Mouse (Mus musculus) heart, postnatal 14 days (tissue): ENCODE data around the gene H2-T24. TPM values are rescaled to one million over a fixed set of nuclear protein-coding genes. Genes with fewer than 3 reads are reported as not detected.
"Not testable (repeated sequence)": the region's sequence is repeated elsewhere in the genome, so short reads cannot be mapped to it uniquely, and the experiment has no call there.

Experiments
- DNase-seq, 2 experiments: peaks; one replicate each; pipeline ENCODE4 v3.0.0; 2021 to 2022
- intact Hi-C: fragments of 180-260 bp; cut with DNase I; formaldehyde crosslinking; loops from one replicate; pipeline ENCODE4 v1.15.1; 2025
- long read RNA-seq, 2 experiments: library from polyadenylated mRNA; stranded (forward); transcript quantifications; one replicate each; pipeline ENCODE4 v2.0.0; 2021
- total RNA-seq, 2 experiments: library from RNA; stranded (reverse); gene quantifications; 2 replicates each; pipeline ENCODE4 v1.2.3; 2021

The H2-T24 gene
- 1 to 10 TPM; 4.7 to 6.0 TPM for total RNA-seq
- long read RNA-seq, experiment 1, partial matches to known transcripts = 0 of 2 reads
- long read RNA-seq, experiment 1, other reads (novel, unspliced or antisense) = 1 of 2 reads
- long read RNA-seq, experiment 2, partial matches to known transcripts = 0 of 5 reads
- long read RNA-seq, experiment 2, other reads (novel, unspliced or antisense) = 5 of 5 reads

DNA sequence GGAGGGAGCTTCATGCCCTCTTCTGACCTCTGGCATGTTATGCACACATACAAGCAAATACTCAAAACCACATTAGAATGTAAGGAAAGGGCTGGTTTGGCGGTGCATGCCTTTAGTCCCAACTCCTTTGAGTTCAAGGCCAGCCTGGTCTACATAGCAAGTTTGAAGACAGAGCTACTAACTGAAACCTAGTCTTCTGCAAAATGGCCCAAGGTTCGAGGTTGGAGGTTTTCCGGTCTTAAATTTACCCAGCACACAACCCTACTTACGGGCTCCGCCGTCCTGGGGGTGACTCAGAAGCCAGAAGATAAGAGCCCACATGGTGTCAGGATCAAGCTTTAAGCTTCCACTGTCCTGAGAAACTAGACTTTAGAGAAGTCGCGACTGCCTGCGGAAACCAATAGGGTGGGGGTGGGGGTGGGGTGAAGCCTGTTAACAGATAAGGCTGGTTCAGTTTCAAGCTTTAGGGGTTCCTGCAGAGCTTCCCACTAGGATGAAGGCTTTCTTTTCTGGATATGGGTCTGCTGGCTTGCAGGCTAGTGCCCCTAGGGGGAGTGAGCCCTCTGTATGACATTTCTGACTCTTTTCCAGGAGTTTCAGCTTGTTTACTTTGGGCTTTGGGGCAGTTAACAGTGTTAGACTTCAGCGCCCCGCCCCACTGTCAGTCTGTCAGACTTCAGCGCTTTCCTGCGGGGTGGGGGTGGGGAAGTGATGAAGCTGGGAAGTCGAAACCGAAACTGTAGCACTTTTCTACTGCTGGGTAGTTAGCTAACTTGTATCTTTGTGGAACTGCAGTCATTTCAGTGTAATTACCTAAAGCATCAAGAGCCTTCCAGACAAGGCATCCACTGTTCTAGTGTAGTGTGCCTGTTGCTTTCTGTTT is at the start of gene H2-T24:
TSS of gene H2-T24 (minus strand) at position 370 of the 883 bp plus-strand sequence.
- intact Hi-C loops = no loop called here

DNA sequence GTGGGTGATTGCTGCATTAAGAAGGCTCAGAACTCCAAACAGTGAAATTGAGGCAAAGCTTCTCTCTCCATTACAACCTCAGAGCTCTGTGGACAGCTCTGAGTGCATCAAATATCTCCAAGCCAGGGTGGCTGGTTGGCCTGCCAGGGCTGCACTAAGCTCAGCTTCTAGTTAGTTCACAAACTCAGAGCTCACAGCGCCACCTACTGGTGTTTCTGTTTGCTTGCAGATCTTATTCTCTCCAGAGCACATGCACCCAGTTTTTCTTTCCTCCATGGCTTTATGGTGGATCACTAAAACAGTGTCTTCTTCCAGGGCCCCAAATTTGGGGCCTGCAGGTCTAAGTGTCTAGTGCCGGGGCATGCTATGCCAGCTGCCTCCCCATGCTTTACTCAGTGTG is 40.5 kb upstream of the H2-T24 start:
- intact Hi-C loops = loop anchor here (10.0 kb wide), 2 partner anchors 74 to 126 kb away; no protein-coding TSS in a partner anchor
- peak; percentile 83 to 89 for DNase-seq

More for the DNA sequence above, at the start of gene H2-T24:
- peak; percentile 66 to 68 for DNase-seq

DNA sequence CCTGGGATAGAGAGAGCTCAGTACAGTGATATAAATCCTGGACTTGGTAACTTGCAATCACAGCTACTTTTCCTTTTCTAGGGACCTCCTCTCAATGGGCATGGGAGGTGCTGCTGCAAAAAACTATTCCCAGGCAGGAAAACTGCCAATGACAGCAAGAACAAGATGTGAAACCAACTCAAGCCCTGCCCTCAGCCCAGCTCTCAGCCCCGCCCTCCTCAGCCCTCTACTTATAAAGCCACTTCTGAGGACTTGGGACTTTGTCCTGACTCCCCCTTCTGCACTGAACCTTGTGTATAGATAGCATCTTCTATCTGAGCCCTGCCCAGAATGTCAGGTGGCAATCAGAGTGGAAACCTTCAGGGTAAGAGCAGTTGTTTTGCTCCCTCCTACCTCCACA is 38.0 kb upstream of the H2-T24 start, which contains the start of gene Gm11127:
TSS of gene Gm11127 (minus strand) at position 10 of the 400 bp plus-strand sequence.
- DNase-seq, intact Hi-C loops: not testable (repeated sequence)

DNA sequence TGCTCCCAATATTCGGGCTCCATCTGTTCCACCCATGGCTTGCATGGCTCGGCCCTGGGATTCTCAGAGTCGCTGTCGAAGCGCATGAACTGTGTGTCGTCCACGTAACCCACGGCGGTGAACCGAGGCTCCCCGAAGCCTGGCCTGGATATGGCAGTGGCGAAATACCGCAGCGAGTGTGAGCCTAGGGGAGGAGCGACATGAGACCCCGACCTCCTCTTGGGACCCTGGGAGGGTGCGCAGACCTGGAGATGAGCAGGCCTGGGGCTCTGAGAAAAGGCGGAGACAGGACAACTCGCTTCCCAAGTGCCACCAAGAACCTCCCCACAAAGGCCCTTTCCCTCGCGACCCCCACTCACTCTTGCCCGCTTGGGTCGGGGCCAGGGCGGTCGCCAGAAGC is 37.6 kb upstream of the H2-T24 start:
- intact Hi-C loops, DNase-seq: not testable (repeated sequence)

DNA sequence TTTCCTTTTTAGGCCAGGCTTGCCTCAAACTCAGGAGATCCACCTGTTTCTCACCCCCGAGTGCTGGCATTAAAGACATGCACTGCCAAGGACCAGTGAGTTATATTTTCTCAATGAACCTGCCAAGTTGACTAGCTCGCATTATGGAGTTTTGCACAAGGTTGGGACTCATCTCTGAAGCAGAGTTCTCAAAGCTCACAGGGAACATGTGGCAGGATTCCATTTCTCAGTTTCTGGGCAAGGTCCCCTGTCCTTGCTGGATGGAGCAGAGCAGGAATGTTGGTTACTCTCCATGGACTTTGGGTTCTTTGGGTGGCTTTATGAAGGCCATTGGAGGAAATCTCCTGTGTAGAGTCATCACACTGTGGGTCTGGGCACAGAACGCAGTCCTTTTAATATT is 22.9 kb upstream of the H2-T24 start:
- no peak for DNase-seq
- intact Hi-C loops = no loop called here

DNA sequence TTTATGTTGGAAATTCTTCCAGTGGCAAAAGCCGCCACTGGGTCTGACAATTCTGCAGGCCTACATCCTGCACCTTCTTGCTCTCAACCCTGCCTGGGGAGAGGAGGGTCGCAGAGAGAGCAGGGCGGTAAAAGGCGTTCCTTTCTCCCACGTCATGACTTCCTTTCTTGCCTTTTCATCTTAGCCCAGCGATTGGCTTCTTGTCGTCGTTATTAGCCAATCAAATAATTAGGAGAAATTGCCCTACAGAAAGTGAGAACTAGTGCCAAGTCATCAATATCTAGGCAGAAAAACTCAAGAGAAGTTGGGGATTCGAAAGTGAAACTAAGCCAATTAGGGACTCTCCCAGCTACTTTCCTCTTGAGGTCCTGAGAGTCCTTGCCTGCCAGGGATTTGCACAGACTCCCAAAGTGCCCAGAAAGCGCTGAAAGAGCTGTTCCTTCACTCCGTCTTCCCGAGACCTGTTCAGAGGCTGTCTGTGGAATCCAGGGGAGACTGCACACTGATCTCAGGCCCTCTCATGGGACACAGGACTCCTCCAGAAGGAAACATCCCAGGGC is 22.3 kb upstream of the H2-T24 start, which contains the start of the genes H2-T22 and Gm6034:
TSS of gene H2-T22 (minus strand) at position 138 of the 560 bp plus-strand sequence.
TSS of gene Gm6034 (plus strand) at position 352 of the 560 bp plus-strand sequence.
- intact Hi-C loops = not testable (repeated sequence)
- DNase-seq = peak; percentile 64 to 68

DNA sequence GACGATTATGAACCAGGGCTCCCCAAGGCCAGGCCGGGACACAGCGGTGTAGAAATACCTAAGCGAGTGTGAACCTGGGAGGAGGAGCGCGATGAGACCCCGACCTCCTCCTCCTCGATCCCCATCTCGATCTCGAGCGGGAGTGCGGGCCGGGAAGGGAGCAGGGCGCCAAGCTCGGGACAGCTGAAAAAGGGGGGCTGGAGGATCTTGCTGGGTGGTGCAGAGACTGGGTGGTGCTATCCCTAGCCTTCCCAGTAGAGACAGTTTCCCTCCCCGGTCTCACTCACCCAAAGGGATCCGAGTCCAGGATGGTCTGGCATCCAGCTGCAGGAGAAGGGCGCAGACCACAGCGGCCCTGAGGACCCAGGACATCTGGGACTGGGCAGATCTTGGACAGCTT is 21.7 kb upstream of the H2-T24 start:
- intact Hi-C loops = not testable (repeated sequence)
- peak; percentile 22 to 25 for DNase-seq

DNA sequence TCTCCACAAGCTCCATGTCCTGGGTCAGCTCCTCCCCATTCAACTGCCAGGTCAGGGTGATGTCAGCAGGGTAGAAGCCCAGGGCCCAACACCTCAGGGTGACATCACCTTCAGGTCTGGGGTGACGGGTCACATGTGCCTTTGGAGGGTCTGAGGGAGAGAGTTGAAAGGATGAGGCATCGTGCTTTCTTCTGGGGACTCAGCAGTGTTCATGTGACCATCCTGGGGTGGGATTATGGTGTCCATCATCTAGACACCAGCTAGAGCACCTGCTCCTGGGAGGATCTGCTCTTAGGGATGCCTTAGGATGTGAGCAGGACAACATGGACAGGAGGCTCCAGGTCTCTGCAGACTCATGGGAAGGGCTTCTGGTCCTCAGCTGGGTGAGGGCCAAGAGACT is 20.2 kb upstream of the H2-T24 start:
- intact Hi-C loops, DNase-seq: not testable (repeated sequence)

DNA sequence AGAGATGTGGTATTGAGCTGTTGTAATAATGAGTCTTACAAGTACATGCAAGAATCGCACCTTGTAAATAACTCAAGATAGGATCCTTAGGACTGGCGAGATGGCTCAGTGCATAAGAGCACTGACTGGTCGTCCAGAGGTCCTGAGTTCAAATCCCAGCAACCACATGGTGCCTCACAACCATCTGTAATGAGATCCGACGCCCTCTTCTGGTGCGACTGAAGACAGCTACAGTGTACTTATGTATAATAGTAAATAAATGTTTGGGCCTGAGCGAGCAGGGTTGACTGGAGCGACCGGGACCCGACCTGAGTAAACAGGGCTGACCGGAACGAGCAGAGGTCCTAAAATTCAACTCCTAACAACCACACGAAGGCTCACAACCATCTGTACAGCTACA is 15.8 kb upstream of the H2-T24 start:
- DNase-seq, intact Hi-C loops: not testable (repeated sequence)

DNA sequence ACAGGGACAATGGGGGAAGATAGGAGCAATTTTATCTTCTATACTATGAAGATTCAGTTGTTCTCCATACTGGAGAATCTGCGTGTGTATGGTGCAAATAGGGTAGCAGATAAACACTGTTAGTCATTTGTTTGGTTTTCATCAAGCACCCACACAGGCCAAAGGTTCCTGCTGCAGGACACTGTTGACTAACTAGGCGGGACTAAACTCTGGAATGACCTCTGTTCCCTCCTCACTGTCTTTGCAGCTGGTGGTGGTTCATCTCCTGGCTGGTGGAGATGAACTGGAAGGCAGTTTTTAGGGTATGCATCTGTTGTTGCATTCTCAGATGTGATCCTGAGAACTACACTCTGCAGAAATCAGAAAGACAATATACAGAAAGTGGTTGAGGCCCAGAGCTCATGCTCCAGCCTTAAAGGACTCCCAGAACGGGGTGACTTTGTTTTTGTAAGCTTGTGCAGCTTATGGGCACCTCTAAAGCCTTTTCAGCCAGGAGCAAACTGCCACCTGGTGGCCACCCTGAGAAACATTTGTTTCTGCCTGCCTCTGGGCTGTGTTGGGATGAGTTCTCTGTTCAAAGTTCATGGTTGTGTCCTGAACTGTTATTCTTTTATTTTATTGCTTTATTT is 14.8 kb upstream of the H2-T24 start:
- intact Hi-C loops = loop anchor here (1.0 kb wide), 1 partner anchor 38 kb away; no protein-coding TSS in a partner anchor
- peak; percentile 58 to 75 for DNase-seq

DNA sequence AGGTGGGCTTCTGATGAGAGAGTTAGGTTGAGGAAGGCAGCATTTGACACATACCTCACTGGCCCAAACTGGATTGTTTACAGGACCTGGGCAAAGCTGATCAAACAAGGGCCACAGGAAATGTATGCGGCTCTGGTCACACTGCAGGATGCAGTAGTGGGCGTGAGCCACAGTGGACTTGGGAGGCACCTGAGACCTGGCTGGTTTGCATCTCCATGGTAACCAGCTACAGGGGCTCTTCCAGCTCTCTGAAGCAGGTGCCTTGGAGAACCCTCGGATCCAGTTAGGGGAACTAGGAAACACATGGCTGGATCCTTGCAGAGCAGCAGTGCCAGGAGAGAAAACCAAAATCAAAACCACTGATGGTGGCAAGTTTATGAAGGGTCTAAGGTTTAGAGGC is 14.2 kb upstream of the H2-T24 start:
- intact Hi-C loops = not testable (repeated sequence)

DNA sequence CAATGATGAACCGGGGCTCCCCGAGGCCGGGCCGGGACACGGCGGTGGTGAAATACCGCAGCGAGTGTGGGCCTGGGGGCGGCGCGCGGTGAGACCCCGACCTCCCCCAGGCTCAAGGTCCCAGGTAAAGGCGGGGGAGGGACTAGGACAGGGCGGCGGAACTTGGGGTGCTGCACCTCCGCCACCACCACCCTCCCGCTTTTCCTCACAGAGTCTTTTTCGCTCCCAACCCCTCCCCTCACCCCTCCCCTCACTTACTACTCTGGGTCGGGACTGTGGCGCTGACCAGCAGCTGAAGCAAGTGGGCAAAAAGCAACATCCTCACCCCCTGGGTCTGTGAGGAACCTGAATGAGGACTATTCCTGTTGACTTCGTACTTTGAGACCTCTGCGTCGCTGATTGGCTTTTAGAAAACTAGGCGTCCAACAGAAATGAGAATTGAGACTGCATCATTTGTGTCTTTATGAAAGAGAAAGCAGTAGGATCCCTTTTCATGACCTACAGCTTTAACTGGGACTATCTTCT is 12.1 kb upstream of the H2-T24 start, which contains the start of gene H2-T23:
TSS of gene H2-T23 (minus strand) at position 505 of the 525 bp plus-strand sequence.
- intact Hi-C loops = not testable (repeated sequence)
- peak; percentile 48 for DNase-seq

More for the DNA sequence above, 14.2 kb upstream of the H2-T24 start:
- DNase-seq = not testable (repeated sequence)

DNA sequence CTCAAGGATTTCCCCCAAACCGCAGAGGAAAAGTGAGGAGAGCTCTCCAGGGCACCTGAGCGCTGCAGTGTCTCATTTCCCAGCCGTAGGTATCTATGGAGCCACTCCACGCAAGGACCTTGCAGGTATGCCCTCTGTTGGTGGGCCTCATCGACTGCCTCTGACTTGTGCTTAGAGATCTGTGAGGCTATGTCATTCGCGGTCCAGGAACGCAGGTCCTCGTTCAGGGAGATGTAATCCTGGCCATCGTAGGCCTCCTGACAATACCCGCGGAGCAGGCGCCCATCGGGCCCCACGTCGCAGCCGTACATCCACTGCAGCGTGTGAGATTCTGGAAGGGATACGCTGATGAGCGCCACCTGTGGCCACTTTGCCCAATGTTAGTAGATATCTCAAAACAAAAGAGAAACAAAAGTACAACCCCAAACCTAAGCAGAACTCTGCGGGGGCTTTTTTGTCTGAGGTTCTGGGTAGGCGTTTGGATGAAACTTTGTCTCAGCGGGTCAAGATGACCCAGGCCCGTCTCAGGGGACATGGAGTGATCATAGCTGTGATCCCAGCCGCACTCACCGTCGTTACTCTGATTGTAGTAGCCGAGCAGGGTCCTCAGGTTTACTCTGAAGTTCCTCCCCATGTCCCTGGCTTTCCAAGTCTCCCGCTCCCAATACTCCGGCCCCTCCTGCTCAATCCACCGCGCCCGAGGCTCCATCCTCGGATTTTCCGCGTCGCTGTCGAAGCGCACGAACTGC is 11.4 kb upstream of the H2-T24 start:
- intact Hi-C loops = not testable (repeated sequence)
- peak; percentile 43 to 45 for DNase-seq

DNA sequence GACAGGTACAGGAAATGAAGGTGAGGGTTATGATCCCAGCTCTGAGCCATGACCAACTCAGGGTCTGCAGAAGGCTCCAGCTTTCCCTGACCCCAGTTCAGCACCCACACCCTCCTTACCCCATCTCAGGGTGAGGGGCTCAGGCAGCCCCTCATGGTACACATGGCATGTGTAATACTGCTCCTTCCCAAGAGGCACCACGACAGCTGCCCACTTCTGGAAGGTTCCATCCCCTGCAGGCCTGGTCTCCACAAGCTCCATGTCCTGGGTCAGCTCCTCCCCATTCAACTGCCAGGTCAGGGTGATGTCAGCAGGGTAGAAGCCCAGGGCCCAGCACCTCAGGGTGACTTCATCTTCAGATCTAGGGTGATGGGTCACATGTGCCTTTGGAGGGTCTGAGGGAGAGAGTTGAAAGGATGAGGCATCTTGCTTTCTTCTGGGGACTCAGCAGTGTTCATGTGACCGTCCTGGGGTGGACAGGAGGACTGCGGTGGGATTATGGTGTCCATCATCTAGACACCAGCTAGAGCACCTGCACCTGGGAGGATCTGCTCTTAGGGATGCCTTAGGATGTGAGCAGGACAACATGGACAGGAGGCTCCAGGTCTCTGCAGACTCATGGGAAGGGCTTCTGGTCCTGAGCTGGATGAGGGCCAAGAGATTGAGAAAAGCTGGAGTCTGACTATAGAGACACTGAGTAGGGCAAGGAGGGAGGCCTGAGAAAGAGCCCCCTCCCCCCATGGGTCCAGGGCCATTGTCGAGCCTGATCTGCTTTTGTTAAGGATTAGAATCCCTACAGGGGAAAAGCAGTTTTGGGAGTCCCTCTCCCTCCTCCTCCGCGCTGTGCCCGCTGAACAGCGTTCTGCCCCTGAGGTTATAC is 10.6 kb upstream of the H2-T24 start:
- DNase-seq, intact Hi-C loops: not testable (repeated sequence)

DNA sequence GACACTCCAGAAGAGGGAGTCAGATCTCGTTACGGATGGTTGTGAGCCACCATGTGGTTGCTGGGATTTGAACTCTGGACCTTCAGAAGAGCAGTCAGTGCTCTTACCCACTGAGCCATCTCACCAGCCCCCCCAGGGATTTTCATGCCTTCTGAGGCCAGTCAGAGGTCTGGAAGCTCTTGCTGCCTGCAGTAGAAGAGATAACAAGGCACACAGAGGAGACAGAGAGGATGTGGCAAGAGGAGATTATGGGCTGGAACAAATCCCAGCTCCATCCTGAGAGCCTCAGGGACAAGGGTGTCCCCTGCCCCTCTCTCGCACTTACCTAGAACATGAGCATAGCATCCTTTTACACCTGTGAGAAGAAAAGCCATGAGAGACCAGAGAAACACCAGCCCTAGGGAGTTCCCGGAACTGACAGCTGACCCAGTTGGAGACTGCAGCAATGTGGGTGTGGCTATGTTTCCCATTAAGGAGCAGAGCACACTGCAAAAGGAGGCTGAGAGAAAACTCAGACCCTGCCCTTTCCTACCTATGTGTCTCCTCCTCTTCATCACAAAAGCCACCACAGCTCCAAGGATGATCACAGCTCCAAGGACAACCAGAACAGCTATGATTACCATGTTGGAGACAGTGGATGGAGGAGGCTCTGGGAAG is 9.8 kb upstream of the H2-T24 start:
- intact Hi-C loops, DNase-seq: not testable (repeated sequence)

DNA sequence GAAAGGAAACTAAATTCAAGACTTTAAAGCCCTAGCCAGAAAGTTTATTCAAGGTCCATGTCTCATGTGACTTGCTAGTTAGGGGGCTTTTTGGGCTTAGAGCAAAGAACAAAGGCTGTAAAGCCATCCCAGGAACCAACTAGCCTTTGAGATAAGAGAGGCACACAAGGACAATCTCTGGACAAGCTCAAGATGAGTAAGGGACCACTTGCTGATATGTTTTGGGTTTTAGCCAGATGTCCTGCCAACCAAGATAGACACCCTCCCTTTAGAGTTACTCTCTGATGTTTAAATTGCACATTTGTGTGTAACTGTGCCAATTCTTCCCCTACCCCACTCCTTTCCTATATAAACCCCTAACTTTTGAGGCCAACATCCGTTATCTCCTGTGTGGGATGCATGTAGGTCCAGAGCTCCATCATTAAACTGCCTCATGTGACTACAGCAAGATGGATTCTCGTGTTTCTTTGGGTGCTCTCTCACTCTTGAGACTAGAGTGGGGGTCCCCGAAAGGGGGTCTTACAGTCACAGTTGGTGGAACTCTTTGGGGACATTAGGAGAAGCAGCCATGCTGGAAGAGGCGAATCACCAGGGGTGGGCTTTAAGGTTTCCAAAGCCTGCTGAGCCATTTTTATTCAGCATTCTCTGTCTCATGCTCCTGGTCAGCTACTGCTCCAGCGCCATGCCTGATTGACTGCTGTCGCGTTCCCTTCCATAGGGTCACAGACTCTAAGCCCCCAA is 8.7 kb upstream of the H2-T24 start:
- intact Hi-C loops = no loop called here

DNA sequence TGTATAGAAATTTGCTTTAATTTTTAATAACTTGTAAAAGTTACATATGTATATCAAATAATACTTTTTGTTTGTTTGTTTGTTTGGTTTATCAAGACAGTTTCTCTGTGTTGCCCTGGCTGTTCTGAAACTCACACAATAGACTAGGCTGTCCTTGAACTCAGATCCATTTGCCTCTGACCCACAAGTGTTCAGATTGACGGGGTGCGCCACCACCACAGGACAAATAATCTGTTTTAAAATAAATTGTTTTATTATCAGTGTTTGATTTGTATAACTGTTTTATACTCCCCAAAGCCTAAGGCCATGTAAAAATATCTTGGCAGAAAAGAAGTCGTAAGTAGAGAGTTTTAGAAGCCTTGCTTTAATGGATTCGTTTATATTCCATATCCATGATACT is 7.3 kb upstream of the H2-T24 start:
- intact Hi-C loops = no loop called here
- no peak for DNase-seq

More for the DNA sequence above, 8.7 kb upstream of the H2-T24 start:
- no peak for DNase-seq
